Mouse (Mus musculus): ENCODE measurements around the gene Nepro.

Gene Nepro

DNA sequence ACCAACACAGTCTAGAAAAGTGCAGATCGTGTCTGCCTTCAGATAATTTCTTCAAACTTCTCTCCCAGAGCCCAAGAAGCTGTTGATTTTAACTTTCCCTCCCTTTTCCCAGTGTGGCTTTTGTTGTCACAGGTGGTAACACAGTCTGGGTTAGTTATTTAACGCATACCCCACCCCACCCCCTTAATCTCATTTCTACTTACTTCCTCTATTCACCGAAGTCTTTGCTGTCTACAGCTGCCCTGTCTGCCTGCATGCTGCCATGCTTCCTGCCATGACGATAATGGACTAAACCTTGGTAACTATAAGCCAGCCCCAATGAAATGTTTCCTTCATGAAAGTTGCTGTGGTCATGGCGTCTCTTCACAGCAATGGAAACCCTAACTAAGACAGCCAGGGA, 21.8 kb upstream of the Nepro start:
- DNase-seq (ENCODE audit: low read depth, low spot score) = no peak

DNA sequence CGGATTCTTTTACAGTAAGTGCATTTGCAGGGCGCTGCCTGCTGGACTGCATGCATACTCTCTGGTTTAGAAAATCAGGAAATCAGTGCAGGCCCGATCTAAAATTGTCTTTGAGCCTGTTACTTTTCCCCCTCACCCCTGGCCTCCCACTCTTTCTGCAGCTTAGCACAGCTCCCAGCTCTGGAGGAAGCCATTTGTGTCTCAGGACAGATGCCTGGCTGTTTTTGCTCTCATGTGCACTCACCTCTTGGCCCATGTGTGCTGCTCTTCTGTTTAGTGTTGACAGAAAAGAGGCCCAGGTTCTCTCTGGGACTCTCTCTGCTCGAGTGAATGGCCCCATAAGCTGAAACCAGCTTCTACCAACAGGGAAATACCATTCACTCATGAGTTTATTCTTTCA, 20.6 kb upstream of the Nepro start:
- DNase-seq (ENCODE audit: low read depth, low spot score) = no peak

DNA sequence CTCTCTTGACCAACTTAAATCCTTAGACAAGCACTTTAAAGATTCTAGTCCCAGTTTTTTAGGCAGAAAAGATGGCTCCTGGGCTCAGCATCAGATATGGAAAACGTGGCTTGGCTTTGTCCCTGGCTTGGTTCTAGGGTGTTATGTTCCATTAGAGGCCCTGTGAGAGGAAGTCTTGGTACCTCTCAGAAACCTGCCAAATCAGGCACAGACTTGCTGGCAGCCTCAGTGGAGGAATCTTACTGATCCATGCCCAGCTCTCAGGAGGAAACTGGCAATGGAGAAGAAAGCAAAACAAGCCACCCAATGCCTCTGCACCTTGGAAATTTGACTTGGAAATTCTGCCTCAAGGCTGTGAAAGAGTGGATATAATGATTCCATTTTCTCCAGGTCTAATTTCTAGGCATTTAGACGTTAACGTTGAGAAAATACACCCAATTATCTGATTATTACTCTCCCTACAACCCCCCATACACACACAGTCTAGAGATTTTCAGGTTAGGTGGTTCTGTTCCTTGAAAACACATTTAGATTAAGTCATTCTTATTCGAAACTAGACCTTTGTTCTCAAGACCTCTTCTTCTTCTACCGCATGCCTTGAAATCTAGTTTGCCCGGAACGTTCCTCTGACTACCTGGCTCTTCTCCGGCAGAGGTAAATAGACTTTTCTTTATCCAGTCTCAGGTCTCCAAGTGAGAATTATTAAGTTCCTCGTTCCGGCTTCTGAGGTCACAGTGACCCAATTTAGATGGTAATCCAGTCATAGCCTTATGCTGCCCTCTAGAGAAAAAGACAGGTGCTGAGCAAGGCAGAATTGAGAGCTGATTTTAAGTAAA, 7.6 kb upstream of the Nepro start:
- peak; percentile 63 for DNase-seq (ENCODE audit: low read depth, low spot score)

DNA sequence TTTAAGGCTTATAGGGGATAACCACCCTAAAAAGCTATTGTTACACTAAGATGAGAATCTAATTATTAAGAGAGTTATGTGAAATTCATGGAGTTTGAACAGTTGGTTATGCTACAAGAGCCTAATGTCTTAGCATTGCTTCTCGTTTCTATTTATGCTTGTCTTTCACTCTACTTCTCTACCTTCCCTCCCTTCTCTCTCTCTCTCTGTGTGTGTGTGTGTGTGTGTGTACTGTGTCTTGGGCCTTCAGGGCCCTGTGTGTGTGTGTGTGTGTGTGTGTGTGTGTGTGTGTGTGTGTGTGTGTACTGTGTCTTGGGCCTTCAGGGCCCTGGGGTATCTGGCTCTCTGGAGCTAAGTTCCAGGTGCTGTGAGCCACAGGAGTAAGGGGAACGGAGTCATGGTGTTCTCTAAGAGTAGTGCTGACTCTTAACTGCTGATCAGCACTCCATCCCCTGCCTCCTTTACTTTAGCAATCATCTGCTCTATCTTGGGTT, 6.9 kb upstream of the Nepro start:
- no peak for DNase-seq (ENCODE audit: low read depth, low spot score)

DNA sequence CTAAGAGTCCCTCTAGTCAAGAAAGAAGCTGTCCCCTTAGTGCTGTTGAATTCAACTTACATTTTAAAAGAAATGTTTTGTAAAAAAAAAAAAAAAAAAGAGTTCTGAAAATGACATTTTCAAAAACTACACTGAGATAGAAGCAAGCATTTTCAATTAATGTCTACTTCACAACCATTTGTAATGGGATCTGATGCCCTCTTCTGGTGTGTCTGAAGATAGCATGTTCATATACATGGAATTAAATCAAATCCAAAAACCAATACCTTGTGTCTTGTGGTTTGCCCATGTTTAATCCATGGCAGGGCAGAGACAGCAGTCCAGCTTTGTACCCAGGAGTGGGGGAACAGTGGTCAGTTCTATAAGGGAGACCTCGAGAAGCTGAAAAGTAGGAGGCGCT, 6.3 kb upstream of the Nepro start:
- no peak for DNase-seq (ENCODE audit: low read depth, low spot score)

DNA sequence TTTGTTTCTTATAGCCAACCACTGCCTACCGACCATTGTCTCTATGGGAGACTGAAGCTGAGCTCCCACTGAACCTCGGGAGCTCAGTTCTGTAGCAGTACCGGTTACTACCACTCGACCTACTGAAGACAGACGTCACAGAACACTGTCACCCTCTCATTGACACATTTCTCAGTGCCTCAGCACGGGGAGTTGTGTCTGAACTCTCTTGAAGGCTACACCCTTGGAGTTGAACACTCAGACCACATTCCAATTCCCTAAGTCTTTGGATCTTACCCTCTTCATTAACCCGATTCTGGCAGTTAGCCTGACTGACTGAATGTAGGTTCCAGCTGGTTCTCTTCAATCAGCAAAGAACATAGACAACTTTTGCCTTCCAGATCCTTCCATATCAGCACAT, 4.8 kb upstream of the Nepro start:
- DNase-seq (ENCODE audit: low read depth, low spot score) = no peak

DNA sequence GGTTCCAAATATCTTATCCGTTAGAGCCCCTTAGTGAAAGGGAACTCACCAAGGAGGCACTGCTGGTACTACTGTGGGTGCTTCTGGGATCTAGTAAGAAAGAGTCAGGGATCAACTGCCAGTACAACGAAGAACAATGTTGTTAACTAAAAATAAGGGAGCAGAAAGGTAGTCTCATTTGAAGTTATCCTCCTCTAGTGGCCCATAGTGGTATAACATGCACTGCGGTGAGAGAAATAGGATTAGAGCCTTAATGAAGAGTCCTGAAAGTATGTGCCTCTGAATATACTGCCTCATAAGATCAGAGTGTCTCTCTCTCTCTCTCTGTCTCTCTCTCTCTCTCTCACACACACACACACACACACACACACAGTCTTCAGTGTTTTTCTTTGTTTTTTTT, 3.6 kb upstream of the Nepro start:
- DNase-seq (ENCODE audit: low read depth, low spot score) = peak; percentile 44

DNA sequence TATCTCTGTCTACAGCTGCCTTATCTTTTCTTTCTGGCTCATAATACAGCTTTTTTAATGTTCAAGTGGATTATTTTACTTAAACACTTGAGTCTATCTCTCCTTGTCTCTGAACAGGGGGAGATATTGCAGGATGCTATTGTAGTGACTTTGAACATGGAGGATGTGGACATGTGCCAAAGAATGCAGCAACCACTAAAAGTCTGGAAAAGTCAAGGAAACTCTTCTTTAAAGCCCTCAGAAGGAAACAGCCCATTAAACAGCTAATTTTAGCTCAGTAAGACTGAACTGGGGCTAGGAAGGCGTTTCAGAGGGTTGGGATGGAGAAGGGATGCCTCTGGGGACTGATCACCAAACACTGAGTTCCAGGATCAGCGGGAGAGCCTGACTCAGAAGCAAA, 1.4 kb upstream of the Nepro start:
- DNase-seq (ENCODE audit: low read depth, low spot score) = no peak

DNA sequence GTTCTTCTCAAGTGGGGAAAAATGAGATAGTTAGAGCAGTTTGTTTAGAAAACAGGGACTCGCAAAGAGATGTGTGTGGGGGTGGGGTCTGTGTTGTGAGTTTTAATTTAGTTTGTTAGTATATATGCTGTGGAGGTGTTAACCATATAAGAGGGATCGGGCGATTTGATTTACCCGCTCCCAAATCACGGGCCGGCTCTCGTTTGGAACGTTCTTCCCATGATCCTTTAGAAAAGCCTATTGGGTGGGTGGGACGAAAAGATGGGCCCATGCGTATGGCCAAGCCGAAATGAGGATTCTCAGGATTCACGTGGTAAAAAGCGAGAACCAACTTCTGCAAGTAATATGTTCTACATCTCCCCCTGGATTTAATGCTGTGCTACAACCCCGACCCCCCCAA, 746 bp downstream of the Nepro start:
- peak; percentile 68 for DNase-seq (ENCODE audit: low read depth, low spot score)

DNA sequence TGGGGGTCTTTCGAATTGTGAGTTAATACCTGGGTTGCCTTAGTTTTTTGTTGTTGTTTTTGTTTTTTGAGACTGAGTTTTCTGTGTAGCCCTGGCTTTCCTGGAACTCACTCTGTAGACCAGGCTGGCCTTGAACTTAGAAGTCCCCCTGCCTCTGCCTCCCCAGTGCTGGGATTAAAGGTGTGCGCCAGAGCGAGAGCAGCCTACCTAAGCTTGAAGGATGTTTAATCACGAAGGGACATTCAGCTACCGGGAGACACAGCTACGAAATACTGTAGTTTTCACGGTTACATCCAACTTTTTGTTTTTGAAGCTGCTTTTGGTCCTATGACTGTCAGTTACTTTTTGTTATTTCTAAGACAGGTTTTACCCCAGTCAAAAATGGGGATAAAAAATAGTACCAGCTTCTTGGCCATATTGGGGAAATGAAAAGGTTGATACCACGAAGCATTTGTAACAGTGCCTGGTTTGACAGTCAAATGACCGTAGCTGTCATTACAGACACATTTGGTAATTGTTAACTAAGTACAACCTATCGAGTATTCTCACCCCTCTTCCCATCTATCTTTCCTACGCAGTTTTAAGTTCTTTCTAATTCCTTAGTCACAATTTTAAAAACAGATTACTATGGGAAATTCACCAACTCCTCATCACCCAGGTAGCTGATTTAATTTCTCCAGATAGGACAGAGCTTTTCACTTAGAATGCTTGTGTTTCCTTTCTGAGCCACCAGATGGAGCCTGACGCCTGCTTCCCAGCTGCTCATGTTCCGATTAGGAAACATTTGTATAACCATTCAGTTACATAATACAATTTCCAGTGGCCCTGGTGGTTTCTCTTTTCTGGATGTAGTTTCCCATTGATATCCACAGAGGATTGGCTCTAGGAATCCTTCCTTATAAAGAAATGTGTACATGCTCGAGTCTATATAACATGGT, 1.5 kb downstream of the Nepro start:
- peak; percentile 74 for DNase-seq (ENCODE audit: low read depth, low spot score)

DNA sequence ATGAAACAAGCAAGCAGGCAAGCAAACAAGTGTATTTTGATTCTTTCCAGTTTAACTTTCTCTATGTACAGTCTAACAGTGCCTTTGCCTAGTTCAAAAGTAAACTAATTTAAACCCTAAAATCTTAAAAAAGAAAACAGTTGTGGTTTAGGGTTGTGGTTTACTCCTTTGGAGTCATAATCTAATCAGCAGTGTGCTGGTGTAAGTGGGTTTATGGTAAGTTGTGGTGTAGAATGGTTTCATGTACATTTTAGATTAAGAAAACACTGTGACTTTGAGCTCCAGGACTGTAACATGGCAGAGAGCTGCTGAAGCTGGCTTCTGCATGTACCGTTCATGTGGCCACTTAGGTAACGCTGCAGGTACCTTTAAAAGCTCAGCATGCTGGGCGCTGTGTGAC, 3.4 kb downstream of the Nepro start:
- no peak for DNase-seq (ENCODE audit: low read depth, low spot score)

DNA sequence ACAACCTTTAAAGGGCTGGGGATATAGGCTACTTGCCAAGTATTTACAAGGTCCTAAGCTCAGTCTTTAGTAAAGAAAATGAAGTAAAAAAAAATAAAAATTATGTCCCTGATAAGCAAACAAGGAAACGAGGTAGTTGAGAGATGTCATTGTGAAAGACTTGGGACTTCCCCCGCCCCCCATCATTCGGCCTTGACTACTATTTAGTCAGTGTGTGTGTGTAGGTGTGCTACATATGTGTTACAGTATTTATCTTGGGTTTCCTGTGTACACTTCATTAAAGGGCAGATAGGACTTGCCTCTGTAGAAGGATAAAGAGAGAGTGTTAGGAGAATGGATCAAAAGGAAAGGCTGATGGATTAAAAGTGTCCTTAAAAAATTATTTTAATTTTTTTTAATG, 10.0 kb downstream of the Nepro start:
- no peak for DNase-seq (ENCODE audit: low read depth, low spot score)

DNA sequence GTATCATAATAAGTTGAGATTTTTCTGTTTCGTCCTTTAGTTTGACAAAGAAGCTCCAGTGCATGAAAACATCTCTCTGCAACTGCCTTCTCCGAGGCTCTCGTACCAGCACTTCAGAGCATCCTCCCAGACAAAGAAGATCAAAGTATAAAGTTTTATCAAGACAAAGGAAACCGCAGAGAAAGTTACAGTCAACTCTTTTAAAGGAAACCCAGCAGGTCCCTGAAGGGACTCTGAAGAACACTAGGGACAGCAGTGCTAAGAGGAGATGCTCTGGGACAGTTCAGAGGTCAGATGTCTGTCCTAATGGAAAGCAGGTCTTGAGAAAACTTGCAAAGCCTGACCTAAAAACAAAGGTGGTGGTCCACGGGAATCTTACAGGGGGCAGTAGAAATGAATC, 11.6 kb downstream of the Nepro start:
- DNase-seq (ENCODE audit: low read depth, low spot score) = no peak

DNA sequence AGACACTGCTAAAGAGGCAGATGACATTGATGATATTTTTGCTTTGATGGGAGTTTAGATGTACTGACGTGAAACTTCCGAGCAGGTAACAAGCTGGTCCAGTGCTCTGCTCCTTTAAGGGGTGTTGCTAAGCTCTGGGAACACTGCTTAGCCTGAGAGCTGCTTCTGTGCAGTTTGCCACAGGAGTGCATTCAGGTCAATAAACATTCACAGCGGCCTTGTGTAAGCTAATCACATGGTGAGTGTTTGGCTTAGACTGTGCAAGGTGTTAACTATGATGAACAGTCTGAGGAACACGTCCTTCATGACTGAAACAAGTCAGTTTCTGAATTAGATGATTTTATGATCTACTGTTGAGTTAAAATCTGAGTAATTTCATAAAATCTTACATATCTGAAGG, 12.0 kb downstream of the Nepro start:
- DNase-seq (ENCODE audit: low read depth, low spot score) = no peak

DNA sequence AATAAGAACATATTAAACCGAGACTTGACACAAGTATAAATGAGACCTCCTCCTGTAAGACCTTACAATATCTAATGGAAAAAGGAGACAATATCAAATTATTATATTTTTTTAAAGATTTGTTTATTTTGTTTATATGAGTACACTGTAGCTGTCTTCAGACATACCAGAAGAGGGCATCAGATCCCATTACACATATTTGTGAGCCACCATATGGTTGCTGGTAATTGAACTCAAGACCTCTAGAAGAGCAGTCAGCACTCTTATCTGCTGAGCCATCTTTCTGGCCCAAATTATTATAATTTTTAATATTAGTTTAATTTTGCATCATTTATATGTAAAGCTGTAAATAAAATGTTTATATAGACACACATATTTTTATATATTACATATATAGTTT, 18.7 kb downstream of the Nepro start:
- DNase-seq (ENCODE audit: low read depth, low spot score) = no peak

DNA sequence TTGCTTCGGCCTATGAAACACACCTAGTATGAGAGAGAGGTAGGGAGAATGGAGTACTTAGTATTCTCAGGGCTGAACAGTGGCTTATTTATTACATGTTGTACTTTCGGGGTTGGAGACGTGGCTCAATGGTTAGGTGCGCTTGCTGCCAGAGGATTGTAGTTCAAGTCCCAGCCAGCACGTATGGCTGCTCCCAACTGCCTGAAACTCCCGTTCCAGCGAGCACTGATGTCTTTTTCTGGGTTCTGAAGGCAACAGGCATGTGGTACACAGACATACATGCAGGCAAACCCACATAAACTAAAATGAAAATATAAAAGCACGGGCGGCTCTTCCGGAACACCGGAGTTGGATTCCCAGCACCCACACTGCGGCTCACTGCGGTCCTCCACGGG, 21.4 kb downstream of the Nepro start:
- no peak for DNase-seq (ENCODE audit: low read depth, low spot score)

DNA sequence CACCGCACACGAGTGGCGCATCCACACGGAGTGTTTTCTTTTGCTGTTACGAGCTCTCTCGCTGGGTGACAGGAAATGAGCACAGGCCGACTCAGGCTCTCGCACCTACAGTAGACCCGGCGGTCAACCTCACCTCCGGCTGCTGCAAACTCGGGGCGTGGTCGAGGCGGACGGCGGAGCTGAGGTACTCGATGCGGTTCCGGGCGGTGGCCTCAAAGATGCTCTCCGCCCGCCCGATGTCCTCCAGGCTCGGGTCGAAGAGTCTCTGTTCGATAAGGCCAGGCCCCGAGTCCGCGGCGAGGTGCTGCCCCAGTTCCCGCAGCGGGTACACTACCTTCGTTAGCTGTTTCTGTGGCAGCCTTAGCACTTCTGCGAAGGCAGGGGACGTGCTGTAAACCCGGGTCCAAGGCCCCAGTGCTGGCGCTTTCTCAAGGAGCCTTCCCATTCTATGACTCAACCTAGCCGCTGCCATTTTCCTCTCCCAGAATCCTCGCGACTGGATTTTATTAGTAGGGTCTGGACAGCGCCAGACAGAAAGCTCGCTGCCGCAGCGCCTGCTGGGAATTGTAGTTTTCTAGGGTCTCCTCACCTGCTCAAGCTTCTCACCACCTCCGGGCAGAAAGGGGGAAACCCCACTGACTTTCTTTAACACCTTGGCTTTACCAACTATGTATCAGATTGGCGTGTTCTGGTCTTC, 21.9 kb downstream of the Nepro start, which contains the start of gene Gtpbp8:
Gene Gtpbp8, minus strand, starts transcription at position 498 of the 697 bp plus-strand sequence.
- peak; percentile 89 for DNase-seq (ENCODE audit: low read depth, low spot score)

DNA sequence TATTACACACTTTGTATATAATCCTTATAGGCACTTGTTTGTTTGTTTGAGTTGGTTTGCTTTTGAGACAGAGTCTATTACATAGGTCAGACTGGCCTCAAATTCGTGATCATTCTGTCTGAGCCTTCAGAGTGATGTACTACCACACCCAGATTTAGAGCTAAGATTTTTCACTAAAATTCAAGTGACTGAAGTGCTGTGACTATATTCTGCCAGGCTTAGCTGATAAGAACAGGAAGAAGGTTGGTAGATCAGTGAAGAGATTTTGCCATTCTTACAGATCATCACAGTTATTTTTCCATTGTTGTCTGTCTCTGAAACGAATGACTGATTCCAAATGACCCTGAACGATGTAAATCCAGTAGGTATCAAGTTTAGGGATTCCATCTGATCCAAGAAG, 23.9 kb downstream of the Nepro start:
- no peak for DNase-seq (ENCODE audit: low read depth, low spot score)

DNA sequence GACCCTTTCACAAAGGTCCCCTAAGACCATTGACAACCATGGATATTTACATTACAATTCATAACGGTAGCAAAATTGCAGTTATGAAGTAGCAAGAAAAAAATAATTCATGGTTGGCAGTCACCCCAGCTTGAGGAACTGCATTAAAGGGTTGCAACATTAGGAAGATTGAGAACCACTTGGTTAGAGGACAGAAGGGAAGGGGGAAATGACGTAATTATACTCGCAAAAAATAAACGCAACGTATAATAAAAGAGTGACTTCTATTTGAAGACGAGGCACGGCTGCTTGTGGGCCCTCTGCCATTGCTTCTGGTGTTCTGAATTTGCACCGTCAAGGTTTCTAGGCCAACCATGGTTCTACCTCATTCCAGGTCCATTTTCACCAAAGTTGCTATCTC, 33.6 kb downstream of the Nepro start:
- DNase-seq (ENCODE audit: low read depth, low spot score) = no peak

DNA sequence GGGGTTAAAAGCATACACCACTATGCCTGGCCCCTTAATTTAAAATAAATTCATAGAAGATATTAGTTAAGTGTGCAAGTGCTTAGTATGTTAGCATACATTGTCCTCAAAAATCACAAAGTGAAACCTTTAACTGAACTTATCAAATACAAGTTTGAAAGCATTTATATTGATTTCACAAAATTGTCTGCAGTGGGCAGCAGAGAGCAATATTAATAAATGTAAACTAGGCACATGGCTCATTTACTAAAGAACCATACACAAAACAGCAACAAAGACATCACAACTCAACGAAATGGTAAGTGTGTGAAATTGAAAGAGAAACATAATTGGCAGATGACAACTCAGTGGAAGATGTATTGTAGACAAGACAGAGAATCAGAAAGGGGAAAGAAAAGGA, 37.7 kb downstream of the Nepro start:
- DNase-seq (ENCODE audit: low read depth, low spot score) = no peak

DNA sequence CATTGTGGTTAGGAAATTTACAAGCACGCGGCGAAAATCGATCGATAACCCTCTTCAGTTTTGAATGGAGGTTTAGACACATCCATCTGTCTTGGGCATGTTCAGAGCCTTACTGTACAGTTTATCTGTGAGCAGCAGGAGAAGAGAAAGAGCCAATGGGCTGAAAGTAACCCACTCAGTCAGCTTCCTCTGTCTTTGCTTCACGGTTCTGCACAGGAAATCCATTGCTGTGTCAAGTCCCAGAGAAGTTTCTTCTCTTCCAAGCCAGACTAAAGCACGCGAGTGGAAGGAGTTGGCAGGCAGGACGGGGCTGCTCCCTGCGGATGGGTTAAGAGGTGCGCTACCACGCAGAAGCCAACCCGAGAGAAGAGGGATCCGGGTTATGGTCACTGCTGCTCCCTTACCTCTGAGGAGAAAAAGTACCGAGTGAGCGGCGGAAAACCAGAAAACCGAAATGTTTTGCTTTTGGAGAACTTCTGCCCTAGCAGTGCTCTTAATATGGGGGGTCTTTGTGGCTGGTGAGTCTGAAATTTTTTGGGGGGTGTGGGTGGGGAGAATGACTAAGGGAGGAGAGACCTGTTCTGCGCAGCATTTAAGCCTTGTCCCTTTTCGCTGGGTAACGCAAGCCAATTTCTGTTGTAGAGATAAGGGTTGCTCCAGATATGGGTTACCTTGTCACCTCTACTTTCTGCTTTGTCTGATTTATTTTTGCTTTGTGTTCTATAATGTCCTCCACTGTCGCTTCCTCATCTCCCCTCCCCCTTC, 41.6 kb downstream of the Nepro start, which contains the start of gene Cd200r1:
Gene Cd200r1, plus strand, starts transcription at position 182 of the 765 bp plus-strand sequence.
- no peak for DNase-seq (ENCODE audit: low read depth, low spot score)
